Mouse (Mus musculus) CD4-positive helper T cell, adult 2 months (primary cell): Measurements from ENCODE around the gene Syn3.

Source experiments
- DNase-seq: peaks from one replicate; pipeline ENCODE4 v3.0.0-alpha.2; 2012; ENCODE audit warnings: low read depth, missing footprints, low spot score

Gene Syn3

GRCm38 (mm10) chr10:86218984-86219383 lies 279.7 kb downstream of the Syn3 start:
- DNase-seq, result no peak

GRCm38 (mm10) chr10:86216836-86217235 lies 281.9 kb downstream of the Syn3 start:
- DNase-seq, result no peak

GRCm38 (mm10) chr10:86212062-86212461 lies 286.6 kb downstream of the Syn3 start:
- no peak for DNase-seq

GRCm38 (mm10) chr10:86203915-86204314 lies 294.8 kb downstream of the Syn3 start:
- DNase-seq, result no peak

GRCm38 (mm10) chr10:86203175-86203574 lies 295.5 kb downstream of the Syn3 start:
- no peak for DNase-seq

GRCm38 (mm10) chr10:86201826-86202225 lies 296.9 kb downstream of the Syn3 start:
- no peak for DNase-seq

GRCm38 (mm10) chr10:86201006-86201405 lies 297.7 kb downstream of the Syn3 start:
- DNase-seq, result no peak

GRCm38 (mm10) chr10:86196414-86197025 lies 302.2 kb downstream of the Syn3 start:
- no peak for DNase-seq

GRCm38 (mm10) chr10:86194722-86195121 lies 304.0 kb downstream of the Syn3 start:
- DNase-seq, result no peak

- DNase-seq, result no peak
Observed at GRCm38 (mm10) chr10:86193863-86194434, 304.7 kb downstream of the Syn3 start.

GRCm38 (mm10) chr10:86188614-86189013 lies 310.1 kb downstream of the Syn3 start:
- DNase-seq, result no peak

- DNase-seq, result no peak
Observed at GRCm38 (mm10) chr10:86187881-86188280, 310.8 kb downstream of the Syn3 start.

- DNase-seq, result no peak
Observed at GRCm38 (mm10) chr10:86183148-86183885, 315.4 kb downstream of the Syn3 start.

- DNase-seq, result peak; percentile 10
Observed at GRCm38 (mm10) chr10:86182183-86182805, 316.4 kb downstream of the Syn3 start.

GRCm38 (mm10) chr10:86176411-86176810 lies 322.3 kb downstream of the Syn3 start:
- no peak for DNase-seq

GRCm38 (mm10) chr10:86174017-86174416 lies 324.7 kb downstream of the Syn3 start:
- DNase-seq, result no peak

GRCm38 (mm10) chr10:86173284-86173683 lies 325.4 kb downstream of the Syn3 start:
- no peak for DNase-seq

GRCm38 (mm10) chr10:86171246-86171645 lies 327.4 kb downstream of the Syn3 start:
- no peak for DNase-seq

- no peak for DNase-seq
Observed at GRCm38 (mm10) chr10:86168084-86168483, 330.6 kb downstream of the Syn3 start.

- no peak for DNase-seq
Observed at GRCm38 (mm10) chr10:86166854-86167268, 331.8 kb downstream of the Syn3 start.

- no peak for DNase-seq
Observed at GRCm38 (mm10) chr10:86164098-86164497, 334.6 kb downstream of the Syn3 start.

GRCm38 (mm10) chr10:86161783-86162271 lies 336.9 kb downstream of the Syn3 start:
- DNase-seq, result no peak
